Mouse (Mus musculus): ENCODE results near the gene Smurf2. TPM values are rescaled to one million over a fixed set of nuclear protein-coding genes. Genes with fewer than 3 reads are reported as not detected.
A peak's percentile ranks its signal among the peaks of the same experiment; 100 is the strongest.

Gene Smurf2
- polyA plus RNA-seq, 1 experiment = 13.0 TPM

DNA sequence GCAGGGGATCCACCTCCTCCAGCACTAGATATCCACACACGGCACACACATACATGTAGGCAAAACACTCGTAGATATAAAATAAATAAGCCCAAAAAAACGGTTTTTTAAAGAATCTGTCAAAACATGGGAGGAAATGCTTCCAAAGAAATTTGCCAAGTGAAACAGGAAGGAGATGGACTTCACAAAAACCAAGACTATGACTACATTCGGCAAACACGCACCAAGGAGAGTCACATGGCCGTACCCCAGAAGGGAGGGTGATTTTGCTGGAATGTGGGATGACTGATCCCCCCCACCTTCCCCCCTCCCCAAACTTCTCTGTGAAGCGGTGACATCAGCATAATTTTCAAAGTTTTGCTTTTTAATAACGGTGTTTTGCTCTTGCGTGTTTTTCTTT lies 33.6 kb upstream of the Smurf2 start:
- H3K27me3 ChIP-seq (ENCODE audit: control insufficient read depth, insufficient read depth, insufficient read length) = no peaks in the 10 kb centered on the region
- peak; percentile 53 for TF ChIP-seq MAX (IDR thresholded peaks at IDR 0.05)
- TF ChIP-seq MYOD1 (IDR thresholded peaks at IDR 0.05; ENCODE audit: control insufficient read depth, insufficient read length, low read depth) = no peak
- no peak for TF ChIP-seq CTCF (IDR thresholded peaks at IDR 0.05; ENCODE audit: control insufficient read depth, insufficient read depth, insufficient read length)
- peak; percentile 90 for TF ChIP-seq USF1 (IDR thresholded peaks at IDR 0.05; ENCODE audit: low read depth)
- no peak for TF ChIP-seq MYOG (IDR thresholded peaks at IDR 0.05; ENCODE audit: control insufficient read depth, extremely low read depth, insufficient read length)
- no peak for TF ChIP-seq CEBPB (IDR thresholded peaks at IDR 0.05; ENCODE audit: low read depth)
- TF ChIP-seq FOSL1 (IDR thresholded peaks at IDR 0.05; ENCODE audit: insufficient read depth, low read length, poor library complexity, severe bottlenecking) = no peak
- H3K4me3 ChIP-seq (ENCODE audit: insufficient read depth, poor library complexity, severe bottlenecking) = no peak overlapping the region
- H3K79me2 ChIP-seq (ENCODE audit: control insufficient read depth, insufficient read depth) = no peaks in the 10 kb centered on the region
- H3K79me3 ChIP-seq (ENCODE audit: low read depth) = no peaks in the 10 kb centered on the region
- no peaks in the 10 kb centered on the region for H3K36me3 ChIP-seq (ENCODE audit: control insufficient read depth, insufficient read depth)
- no peak overlapping the region for H3ac ChIP-seq (ENCODE audit: control insufficient read depth, insufficient read length, low read depth)

DNA sequence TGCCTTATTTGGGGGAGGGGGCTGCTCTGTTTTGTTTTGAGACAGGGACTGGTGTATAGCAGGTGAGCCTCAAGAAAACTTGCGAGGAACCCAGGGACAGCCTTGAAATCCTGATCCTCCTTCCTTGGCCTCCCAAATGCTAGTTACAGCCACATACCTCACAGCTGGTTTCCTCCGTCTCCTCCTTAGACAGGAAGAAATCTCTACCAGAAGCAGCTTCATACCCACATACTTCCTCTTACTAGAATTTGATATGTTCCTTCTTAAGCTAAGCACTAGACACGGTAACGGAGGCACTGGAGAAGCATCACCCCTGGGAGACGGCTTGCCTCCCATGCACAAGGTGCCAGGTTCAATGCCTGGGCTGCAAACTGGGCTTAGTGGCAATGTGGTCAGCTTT lies 16.8 kb upstream of the Smurf2 start:
- Histone ChIP-seq H3K4me3 (ENCODE audit: insufficient read depth, poor library complexity, severe bottlenecking) (no peak overlapping the region), H3K79me2 (ENCODE audit: control insufficient read depth, insufficient read depth) (no peaks in the 10 kb centered on the region), H3ac (ENCODE audit: control insufficient read depth, insufficient read length, low read depth) (no peak overlapping the region), H3K79me3 (ENCODE audit: low read depth) (no peaks in the 10 kb centered on the region), H3K36me3 (ENCODE audit: control insufficient read depth, insufficient read depth) (no peaks in the 10 kb centered on the region), H3K27me3 (ENCODE audit: control insufficient read depth, insufficient read depth, insufficient read length) (no peaks in the 10 kb centered on the region)
- no peak for TF ChIP-seq CEBPB (IDR thresholded peaks at IDR 0.05; ENCODE audit: low read depth)
- no peak for TF ChIP-seq FOSL1 (IDR thresholded peaks at IDR 0.05; ENCODE audit: insufficient read depth, low read length, poor library complexity, severe bottlenecking)
- no peak for TF ChIP-seq MYOG (IDR thresholded peaks at IDR 0.05; ENCODE audit: control insufficient read depth, extremely low read depth, insufficient read length)
- TF ChIP-seq MYOD1 (IDR thresholded peaks at IDR 0.05; ENCODE audit: control insufficient read depth, insufficient read length, low read depth) = no peak
- TF ChIP-seq CTCF (IDR thresholded peaks at IDR 0.05; ENCODE audit: control insufficient read depth, insufficient read depth, insufficient read length) = no peak
- TF ChIP-seq MAX (IDR thresholded peaks at IDR 0.05) = no peak
- no peak for TF ChIP-seq USF1 (IDR thresholded peaks at IDR 0.05; ENCODE audit: low read depth)

DNA sequence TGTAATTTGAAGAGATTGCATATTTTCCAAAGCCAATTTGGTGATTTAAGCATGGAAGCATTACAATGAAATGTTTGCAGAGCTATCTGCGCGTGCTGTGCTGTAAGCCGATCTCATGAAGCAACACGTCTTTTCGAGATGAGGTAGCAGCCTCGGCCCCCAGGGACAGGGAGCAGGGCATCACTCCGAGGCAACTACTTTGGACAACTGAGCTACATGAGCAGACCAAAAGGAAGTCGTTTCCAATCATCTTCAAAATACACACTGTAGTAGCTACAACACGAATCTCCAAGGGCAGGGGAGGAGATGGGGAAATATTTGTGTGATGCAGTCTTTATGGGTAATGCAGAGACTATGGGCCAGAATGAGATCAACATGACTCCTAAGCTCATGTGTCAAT lies 9.9 kb upstream of the Smurf2 start:
- H3K27me3 ChIP-seq (ENCODE audit: control insufficient read depth, insufficient read depth, insufficient read length) = no peaks in the 10 kb centered on the region

DNA sequence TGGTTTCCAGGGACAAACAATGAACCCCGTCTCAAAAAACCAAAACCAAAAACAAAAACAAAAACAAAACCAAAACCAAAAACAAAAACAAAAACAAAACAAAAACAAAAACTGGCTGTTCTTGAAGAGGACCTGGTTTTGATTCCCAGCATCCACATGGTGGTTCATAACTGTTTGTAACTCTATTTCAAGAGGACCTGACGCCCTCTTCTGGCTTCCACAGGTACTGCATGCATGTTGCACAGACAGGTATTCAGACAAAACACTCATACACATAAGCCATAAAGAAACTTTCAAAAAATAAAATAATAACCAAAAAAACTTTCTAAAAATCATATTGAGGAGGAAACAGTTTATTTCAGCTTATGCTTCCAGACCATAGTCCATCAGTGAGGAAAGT lies 8.4 kb upstream of the Smurf2 start:
- no peak overlapping the region for H3ac ChIP-seq (ENCODE audit: control insufficient read depth, insufficient read length, low read depth)
- H3K36me3 ChIP-seq (ENCODE audit: control insufficient read depth, insufficient read depth) = no peaks in the 10 kb centered on the region
- no peaks in the 10 kb centered on the region for H3K79me3 ChIP-seq (ENCODE audit: low read depth)
- no peaks in the 10 kb centered on the region for H3K27me3 ChIP-seq (ENCODE audit: control insufficient read depth, insufficient read depth, insufficient read length)
- H3K4me3 ChIP-seq (ENCODE audit: insufficient read depth, poor library complexity, severe bottlenecking) = no peak overlapping the region
- TF ChIP-seq CTCF (IDR thresholded peaks at IDR 0.05; ENCODE audit: control insufficient read depth, insufficient read depth, insufficient read length) (no peak), CEBPB (IDR thresholded peaks at IDR 0.05; ENCODE audit: low read depth) (no peak), MAX (IDR thresholded peaks at IDR 0.05) (no peak), USF1 (IDR thresholded peaks at IDR 0.05; ENCODE audit: low read depth) (no peak), MYOG (IDR thresholded peaks at IDR 0.05; ENCODE audit: control insufficient read depth, extremely low read depth, insufficient read length) (no peak), MYOD1 (IDR thresholded peaks at IDR 0.05; ENCODE audit: control insufficient read depth, insufficient read length, low read depth) (no peak), FOSL1 (IDR thresholded peaks at IDR 0.05; ENCODE audit: insufficient read depth, low read length, poor library complexity, severe bottlenecking) (no peak)
- no peaks in the 10 kb centered on the region for H3K79me2 ChIP-seq (ENCODE audit: control insufficient read depth, insufficient read depth)

More for the DNA sequence above, 9.9 kb upstream of the Smurf2 start:
- Histone ChIP-seq H3K36me3 (ENCODE audit: control insufficient read depth, insufficient read depth) (no peaks in the 10 kb centered on the region), H3ac (ENCODE audit: control insufficient read depth, insufficient read length, low read depth) (no peak overlapping the region), H3K79me2 (ENCODE audit: control insufficient read depth, insufficient read depth) (no peaks in the 10 kb centered on the region), H3K79me3 (ENCODE audit: low read depth) (no peaks in the 10 kb centered on the region), H3K4me3 (ENCODE audit: insufficient read depth, poor library complexity, severe bottlenecking) (no peak overlapping the region)
- TF ChIP-seq USF1 (IDR thresholded peaks at IDR 0.05; ENCODE audit: low read depth) (no peak), MYOG (IDR thresholded peaks at IDR 0.05; ENCODE audit: control insufficient read depth, extremely low read depth, insufficient read length) (no peak), CTCF (IDR thresholded peaks at IDR 0.05; ENCODE audit: control insufficient read depth, insufficient read depth, insufficient read length) (no peak), FOSL1 (IDR thresholded peaks at IDR 0.05; ENCODE audit: insufficient read depth, low read length, poor library complexity, severe bottlenecking) (no peak), CEBPB (IDR thresholded peaks at IDR 0.05; ENCODE audit: low read depth) (peak; percentile 38), MAX (IDR thresholded peaks at IDR 0.05) (no peak), MYOD1 (IDR thresholded peaks at IDR 0.05; ENCODE audit: control insufficient read depth, insufficient read length, low read depth) (no peak)

DNA sequence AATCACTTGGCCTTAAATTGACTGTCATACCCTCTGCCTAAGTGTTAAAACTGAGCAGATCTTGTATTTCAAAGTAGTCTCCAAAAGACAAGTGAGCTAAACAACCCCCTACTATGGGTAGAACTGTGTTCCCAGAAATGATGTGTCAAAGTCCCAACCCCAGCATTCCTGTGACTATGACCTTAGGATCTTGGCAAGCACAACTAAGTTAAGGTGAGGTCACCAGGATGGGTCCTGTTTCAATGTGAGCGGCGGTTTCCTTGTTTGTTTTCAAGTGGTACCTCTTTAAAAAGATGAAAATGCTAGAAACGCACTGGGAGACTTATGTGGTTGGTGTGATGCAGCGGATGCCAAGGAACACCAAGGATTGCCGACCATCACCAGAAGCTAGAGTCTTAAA lies 7.4 kb upstream of the Smurf2 start:
- Histone ChIP-seq H3K79me3 (ENCODE audit: low read depth) (no peaks in the 10 kb centered on the region), H3K36me3 (ENCODE audit: control insufficient read depth, insufficient read depth) (no peaks in the 10 kb centered on the region), H3ac (ENCODE audit: control insufficient read depth, insufficient read length, low read depth) (no peak overlapping the region), H3K4me3 (ENCODE audit: insufficient read depth, poor library complexity, severe bottlenecking) (no peak overlapping the region), H3K27me3 (ENCODE audit: control insufficient read depth, insufficient read depth, insufficient read length) (no peaks in the 10 kb centered on the region), H3K79me2 (ENCODE audit: control insufficient read depth, insufficient read depth) (no peaks in the 10 kb centered on the region)
- TF ChIP-seq MYOG (IDR thresholded peaks at IDR 0.05; ENCODE audit: control insufficient read depth, extremely low read depth, insufficient read length) (no peak), CTCF (IDR thresholded peaks at IDR 0.05; ENCODE audit: control insufficient read depth, insufficient read depth, insufficient read length) (no peak), USF1 (IDR thresholded peaks at IDR 0.05; ENCODE audit: low read depth) (no peak), FOSL1 (IDR thresholded peaks at IDR 0.05; ENCODE audit: insufficient read depth, low read length, poor library complexity, severe bottlenecking) (no peak), MYOD1 (IDR thresholded peaks at IDR 0.05; ENCODE audit: control insufficient read depth, insufficient read length, low read depth) (no peak), MAX (IDR thresholded peaks at IDR 0.05) (no peak), CEBPB (IDR thresholded peaks at IDR 0.05; ENCODE audit: low read depth) (no peak)

DNA sequence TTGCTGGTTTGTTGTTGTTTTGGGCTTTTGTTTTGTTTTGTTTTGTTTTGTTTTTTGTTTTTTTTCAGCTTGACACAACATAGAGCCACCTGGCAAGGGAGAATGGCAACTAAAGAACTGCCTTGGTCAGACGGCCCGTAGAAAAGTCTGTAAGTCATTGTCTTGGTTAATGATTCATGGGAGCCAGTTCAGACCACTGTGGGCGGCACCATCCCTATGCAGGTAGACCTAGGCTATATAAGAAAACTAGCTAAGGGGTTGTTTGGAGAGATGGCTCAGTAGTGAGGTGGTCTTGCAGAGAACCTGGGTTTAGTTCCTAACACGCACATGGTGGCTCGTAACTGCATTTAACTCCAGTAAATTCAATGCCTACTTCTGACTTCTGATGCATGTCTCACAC lies 6.7 kb upstream of the Smurf2 start:
- Histone ChIP-seq H3K79me3 (ENCODE audit: low read depth) (no peaks in the 10 kb centered on the region), H3K4me3 (ENCODE audit: insufficient read depth, poor library complexity, severe bottlenecking) (no peak overlapping the region), H3K36me3 (ENCODE audit: control insufficient read depth, insufficient read depth) (no peaks in the 10 kb centered on the region), H3ac (ENCODE audit: control insufficient read depth, insufficient read length, low read depth) (no peak overlapping the region), H3K27me3 (ENCODE audit: control insufficient read depth, insufficient read depth, insufficient read length) (no peaks in the 10 kb centered on the region), H3K79me2 (ENCODE audit: control insufficient read depth, insufficient read depth) (no peaks in the 10 kb centered on the region)
- TF ChIP-seq CEBPB (IDR thresholded peaks at IDR 0.05; ENCODE audit: low read depth) (no peak), MYOD1 (IDR thresholded peaks at IDR 0.05; ENCODE audit: control insufficient read depth, insufficient read length, low read depth) (no peak), MYOG (IDR thresholded peaks at IDR 0.05; ENCODE audit: control insufficient read depth, extremely low read depth, insufficient read length) (no peak), CTCF (IDR thresholded peaks at IDR 0.05; ENCODE audit: control insufficient read depth, insufficient read depth, insufficient read length) (no peak)
